Mouse (Mus musculus) liver, embryonic 14.5 days (tissue): ENCODE data around the gene Gdf15. TPM values are rescaled to one million over a fixed set of nuclear protein-coding genes. Genes with fewer than 3 reads are reported as not detected.
A peak's percentile ranks its signal among the peaks of the same experiment; 100 is the strongest.

ENCODE experiments used
- ATAC-seq: fragments of 200-750 bp; cut with Nextera tagmentation; 2 replicates; pipeline ENCODE4 v1.8.0; 2017; ENCODE audit warnings: moderate number of reproducible peaks, mild to moderate bottlenecking, moderate library complexity; ENCODE audit not compliant: insufficient read depth
- DNase-seq, 3 experiments: peaks; one replicate each; pipeline ENCODE4 v3.0.0-alpha.2; 2012 to 2013; ENCODE audit warnings: low read depth in 3 of 3, low spot score in 3 of 3
- H3K27ac ChIP-seq: fragments of 300-500 bp; sonication (generic); 2 replicates; pipeline ENCODE4 v1.5.1; 2014; ENCODE audit warnings: moderate library complexity, mild to moderate bottlenecking, control low read depth, inconsistent platforms
- H3K27me3 ChIP-seq: fragments of 300-500 bp; sonication (generic); 2 replicates; pipeline ENCODE4 v1.6.1; 2014; ENCODE audit warnings: mild to moderate bottlenecking, low read length, moderate library complexity; ENCODE audit not compliant: control insufficient read depth, insufficient read depth
- H3K36me3 ChIP-seq: fragments of 300-500 bp; sonication (generic); replicated peaks from 2 replicates; pipeline ENCODE4 v1.6.1; 2014; ENCODE audit warnings: low read depth; ENCODE audit not compliant: control insufficient read depth, insufficient read depth
- H3K4me1 ChIP-seq, 2 experiments: fragments of 200-500 bp in 1 of 2; fragments of 300-500 bp in 1 of 2; sonication (generic) in 1 of 2; replicated peaks; 2 replicates each; pipeline ENCODE4 v1.6.1; 2012 to 2014; ENCODE audit warnings: antibody characterized with exemption in 1 of 2, inconsistent platforms in 1 of 2, low read length in 1 of 2; ENCODE audit not compliant: control insufficient read depth in 2 of 2, insufficient read depth in 2 of 2
- H3K4me2 ChIP-seq: fragments of 300-500 bp; sonication (generic); 2 replicates; pipeline ENCODE4 v1.6.1; 2014; ENCODE audit warnings: low read depth, mild to moderate bottlenecking, control low read depth, moderate library complexity
- H3K4me3 ChIP-seq, 2 experiments: fragments of 200-500 bp in 1 of 2; fragments of 300-500 bp in 1 of 2; sonication (generic) in 1 of 2; 2 replicates each; pipeline ENCODE4 v1.5.1; 2012 to 2014; ENCODE audit warnings: low read depth in 2 of 2, low read length in 2 of 2, mild to moderate bottlenecking in 2 of 2, control low read depth in 1 of 2, inconsistent platforms in 1 of 2, moderate library complexity in 1 of 2; ENCODE audit not compliant: insufficient read depth in 1 of 2
- H3K9ac ChIP-seq: fragments of 300-500 bp; sonication (generic); replicated peaks from 2 replicates; pipeline ENCODE4 v1.6.1; 2014; ENCODE audit warnings: mild to moderate bottlenecking, control low read depth, moderate library complexity
- H3K9me3 ChIP-seq: fragments of 300-500 bp; sonication (generic); 2 replicates; pipeline ENCODE4 v1.6.1; 2016; ENCODE audit warnings: low read length, mixed read lengths; ENCODE audit not compliant: control insufficient read depth
- CTCF ChIP-seq: IDR thresholded peaks from 2 replicates; pipeline ENCODE4 v1.5.1; 2016; ENCODE audit warnings: antibody characterized with exemption, low read depth, control low read depth
- EP300 ChIP-seq: IDR thresholded peaks from 2 replicates; pipeline ENCODE4 v1.6.1; 2016; ENCODE audit warnings: antibody characterized with exemption, low read depth
- WGBS: fragments of 180-500 bp; shearing (Covaris S2); extraction: QIAGEN DNeasy Blood & Tissue Kit; methylation state at CpG from one replicate; pipeline ENCODE4 v1.1.7; 2014; ENCODE audit not compliant: insufficient replicate concordance; 5-methylcytosine and 5-hydroxymethylcytosine counted together
- polyA plus RNA-seq, 2 experiments: library from polyadenylated mRNA; depleted of rRNA in 1 of 2; stranded (reverse) in 1 of 2; unstranded in 1 of 2; fragments of >200 nt; fragmentation: Nextera tagmentation in 1 of 2; extraction: Ambion mirVana in 1 of 2; gene quantifications; 2 replicates each; pipeline versions ENCODE4 v1.2.1 to v1.2.3; 2012 to 2014

Gene Gdf15
- polyA plus RNA-seq, 2 experiments = 1.2 to 6.3 TPM

GRCm38 (mm10) chr8:70607898-70608748 lies 24.1 kb downstream of the Gdf15 start:
- WGBS = under 1% methylated on average over 84 of the region's 84 CpGs

GRCm38 (mm10) chr8:70607603-70607897 lies 24.7 kb downstream of the Gdf15 start:
- Histone ChIP-seq H3K27me3 (no peaks in the 10 kb centered on the region), H3K9me3 (no peaks in the 10 kb centered on the region), H3K4me2 (peak overlapping the region; percentile 91), H3K4me3 (peak overlapping the region; percentile 65 to 78), H3K27ac (0 out of 2 replicates have a peak overlapping the region, but pooled peaks have one; percentile 24), H3K9ac (peak overlapping the region; percentile 79), H3K4me1 (peaks cover 17 to 24% of the 10 kb centered on the region in 2 experiments), H3K36me3 (peaks cover 2% of the 10 kb centered on the region; the same call in 1 of the 2 replicates)
- no peak for TF ChIP-seq EP300
- no peak for TF ChIP-seq CTCF
- DNase-seq (no peak), ATAC-seq (no peak)
- 13% methylated on average over 6 of the region's 6 CpGs for WGBS

More at GRCm38 (mm10) chr8:70607898-70608748, 24.1 kb downstream of the Gdf15 start:
- H3K36me3 ChIP-seq = no peaks in the 10 kb centered on the region
- peak overlapping the region; percentile 91 for H3K4me2 ChIP-seq
- H3K9me3 ChIP-seq = no peaks in the 10 kb centered on the region
- DNase-seq = no peak
- H3K9ac ChIP-seq = peak overlapping the region; percentile 79
- no peaks in the 10 kb centered on the region for H3K27me3 ChIP-seq
- TF ChIP-seq CTCF = no peak
- no peak for TF ChIP-seq EP300
- H3K27ac ChIP-seq = peak overlapping the region; percentile 67
- H3K4me3 ChIP-seq = peak overlapping the region; percentile 65 to 78
- H3K4me1 ChIP-seq = peaks cover 17 to 24% of the 10 kb centered on the region in 2 experiments
- peak; percentile 26; the same call in 1 of the 2 replicates for ATAC-seq

GRCm38 (mm10) chr8:70606780-70607602 lies 25.3 kb downstream of the Gdf15 start:
- H3K4me2 ChIP-seq = peak overlapping the region; percentile 91
- no peak overlapping the region for H3K27ac ChIP-seq
- H3K9me3 ChIP-seq = no peaks in the 10 kb centered on the region
- H3K4me3 ChIP-seq = peak overlapping the region; percentile 65 to 78
- no peak for TF ChIP-seq CTCF
- TF ChIP-seq EP300 = no peak
- DNase-seq (no peak), ATAC-seq (no peak)
- H3K36me3 ChIP-seq = peaks cover 5% of the 10 kb centered on the region; the same call in 1 of the 2 replicates
- H3K9ac ChIP-seq = no peak overlapping the region; the same call in 1 of the 2 replicates
- 46% methylated on average over 18 of the region's 18 CpGs for WGBS
- H3K4me1 ChIP-seq = peaks cover 17 to 21% of the 10 kb centered on the region in 2 experiments
- H3K27me3 ChIP-seq = no peaks in the 10 kb centered on the region

GRCm38 (mm10) chr8:70605871-70606779 lies 26.1 kb downstream of the Gdf15 start:
- no peak overlapping the region for H3K4me3 ChIP-seq
- TF ChIP-seq CTCF (no peak), EP300 (no peak)
- H3K9me3 ChIP-seq = no peaks in the 10 kb centered on the region
- H3K36me3 ChIP-seq = peaks cover 5% of the 10 kb centered on the region; the same call in 1 of the 2 replicates
- H3K27me3 ChIP-seq = no peaks in the 10 kb centered on the region
- peaks cover 21% of the 10 kb centered on the region in 2 experiments for H3K4me1 ChIP-seq
- 64% methylated on average over 9 of the region's 9 CpGs for WGBS
- no peak overlapping the region for H3K9ac ChIP-seq
- ATAC-seq = no peak
- no peak for DNase-seq
- H3K27ac ChIP-seq = no peak overlapping the region
- no peak overlapping the region; the same call in 1 of the 2 replicates for H3K4me2 ChIP-seq
